Mouse (Mus musculus): ENCODE data around the gene Zfp598.

DNA sequence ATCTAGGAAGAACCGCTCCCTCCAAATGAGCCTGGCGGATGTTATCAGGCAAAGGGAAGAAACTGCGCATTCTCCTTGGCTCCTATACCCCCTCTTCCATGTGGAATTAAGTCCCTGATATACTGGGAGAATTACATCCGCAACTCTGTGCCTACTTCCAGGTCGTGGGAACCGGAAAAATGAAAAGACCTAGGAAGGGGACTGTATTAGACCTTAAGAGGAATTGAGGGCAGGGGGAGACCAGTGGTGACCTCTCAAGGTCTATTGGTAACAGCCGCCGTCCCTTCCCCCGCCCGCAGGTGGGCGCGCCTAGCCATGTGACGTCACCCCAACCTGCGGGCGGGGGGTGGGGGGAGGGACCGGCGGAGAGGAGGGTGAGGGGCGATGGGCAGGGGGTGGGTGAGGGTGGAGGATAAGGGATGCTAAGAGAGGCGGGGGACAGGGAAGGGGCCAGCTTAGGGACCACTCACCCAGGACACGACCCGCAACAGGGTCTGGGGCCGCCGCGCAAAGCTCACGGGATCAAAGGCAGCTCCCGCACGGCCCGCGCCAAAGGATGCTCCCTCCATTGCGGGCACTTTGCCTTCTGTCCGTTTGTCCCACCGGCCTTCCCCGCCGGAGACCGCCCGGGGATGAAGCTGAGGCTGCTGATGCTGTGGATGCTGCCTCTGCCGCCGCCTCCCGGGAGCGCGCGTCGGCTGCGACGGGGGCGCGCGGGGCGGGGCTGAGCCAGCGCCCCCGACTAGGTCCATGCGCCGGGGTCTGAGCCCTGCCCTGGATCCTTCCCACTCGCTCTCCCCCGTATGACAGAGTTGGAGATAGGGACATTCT is 20.0 kb downstream of the Zfp598 start, which contains the start of gene Syngr3:
- no peak for TF ChIP-seq GATA1 (IDR thresholded peaks at IDR 0.05; ENCODE audit: borderline replicate concordance, low read length)
- no peak for TF ChIP-seq FLI1 (IDR thresholded peaks at IDR 0.05; ENCODE audit: low read length)
